Comparison of ENCODE assay signal across 8 mouse cellular contexts in genomic region chr19:26607156-26607536, GRCm38 (mm10). TPM values are rescaled to one million over a fixed set of nuclear protein-coding genes. Genes with fewer than 3 reads are reported as not detected.
A peak's percentile ranks its signal among the peaks of the same experiment; 100 is the strongest.
DNase-seq lines count a peak whose midpoint lies in the region; ATAC-seq and TF ChIP-seq lines count a peak whose summit lies in the region.

No protein-coding gene starts in this region.

- H3K36me3 ChIP-seq in testis, adult 2 months (ENCODE audit: control insufficient read depth, insufficient read depth, low read length), result no peaks in the 10 kb centered on the region
- H3K36me3 ChIP-seq in embryonic facial prominence, embryonic 10.5 days (replicated peaks), result no peaks in the 10 kb centered on the region
- no peaks in the 10 kb centered on the region for H3K36me3 ChIP-seq in heart, embryonic 12.5 days

- peak; percentile 31 for ATAC-seq in heart, embryonic 12.5 days (ENCODE audit: insufficient number of reproducible peaks, low FRiP score)
- no peak for ATAC-seq in megakaryocyte-erythroid progenitor cell, adult 5-6 weeks (replicated peaks; ENCODE audit: low FRiP score, low TSS enrichment, poor library complexity, severe bottlenecking)

- H3K9ac ChIP-seq in heart, embryonic 12.5 days, result peak overlapping the region; percentile 80

- peaks cover 16% of the 10 kb centered on the region for H3K4me1 ChIP-seq in testis, adult 2 months (ENCODE audit: control insufficient read depth, insufficient read depth, low read length)
- peaks cover 43% of the 10 kb centered on the region for H3K4me1 ChIP-seq in embryonic facial prominence, embryonic 10.5 days
- H3K4me1 ChIP-seq in heart, embryonic 12.5 days (replicated peaks), result peaks cover 9% of the 10 kb centered on the region

- H3K9me3 ChIP-seq in embryonic facial prominence, embryonic 10.5 days, result no peaks in the 10 kb centered on the region
- no peaks in the 10 kb centered on the region for H3K9me3 ChIP-seq in heart, embryonic 12.5 days (replicated peaks)

- H3K4me2 ChIP-seq in heart, embryonic 12.5 days, result peak overlapping the region; percentile 97

- peaks cover 8% of the 10 kb centered on the region; the same call in 1 of the 2 replicates for H3K27me3 ChIP-seq in testis, adult 2 months (ENCODE audit: control insufficient read depth, insufficient read depth, low read length)
- H3K27me3 ChIP-seq in embryonic facial prominence, embryonic 10.5 days (replicated peaks; ENCODE audit: low read depth, poor library complexity, severe bottlenecking), result peaks cover 68% of the 10 kb centered on the region
- H3K27me3 ChIP-seq in heart, embryonic 12.5 days (replicated peaks), result peaks cover 3% of the 10 kb centered on the region; the same call in 1 of the 2 replicates

- no peak for DNase-seq in testis, postnatal 10 days (ENCODE audit: low spot score)
- peak; percentile 76 for DNase-seq in embryonic facial prominence, embryonic 10.5 days (ENCODE audit: low spot score)
- DNase-seq in kidney, postnatal 36 days, result peak; percentile 69 to 83
- DNase-seq in lung, postnatal 4 days, result peak; percentile 83 to 86
- DNase-seq in right cerebral cortex, adult 2 months (ENCODE audit: low spot score in 2 of 2), result peak; percentile 72 to 75

- WGBS in embryonic facial prominence, embryonic 10.5 days, result 1% methylated on average over 56 of the region's 56 CpGs
- WGBS in heart, embryonic 12.5 days, result 0% methylated on average over 35 of the region's 56 CpGs

- TF ChIP-seq POLR2A in testis, adult 2 months (IDR thresholded peaks at IDR 0.05; ENCODE audit: control insufficient read depth, low read depth, low read length), result peak; percentile 23; the same call in 1 of the 2 replicates

- peak overlapping the region; percentile 74 for H3K4me3 ChIP-seq in testis, adult 2 months (ENCODE audit: control insufficient read depth, low read depth, low read length)
- H3K4me3 ChIP-seq in embryonic facial prominence, embryonic 10.5 days, result peak overlapping the region; percentile 79
- H3K4me3 ChIP-seq in heart, embryonic 12.5 days, result peak overlapping the region; percentile 86

- peak overlapping the region; percentile 75 for H3K27ac ChIP-seq in testis, adult 2 months (ENCODE audit: control insufficient read depth, insufficient read depth, low read depth, low read length)
- H3K27ac ChIP-seq in embryonic facial prominence, embryonic 10.5 days (replicated peaks), result peak overlapping the region; percentile 76
- H3K27ac ChIP-seq in heart, embryonic 12.5 days (ENCODE audit: poor library complexity, severe bottlenecking), result peak overlapping the region; percentile 63

- no peak for TF ChIP-seq CTCF in testis, adult 2 months (IDR thresholded peaks at IDR 0.05; ENCODE audit: control insufficient read depth, insufficient read depth, insufficient replicate concordance, low read depth, low read length)

RNA-seq across cellular contexts. Expression of gene Smarca2, which starts 2.3 kb away (rescaled TPM):
- polyA plus RNA-seq in testis, adult 2 months (2012; rRNA removed), result 196 and 209 TPM in 2 replicates
- 39.2 and 49.0 TPM in 2 replicates for polyA plus RNA-seq in embryonic facial prominence, embryonic 10.5 days (2016; fragmentation: Nextera tagmentation; extraction: Ambion mirVana)
- polyA plus RNA-seq in heart, embryonic 12.5 days (2016; fragmentation: Nextera tagmentation; extraction: Ambion mirVana), result 31.0 and 34.1 TPM in 2 replicates
- 38.6 and 42.1 TPM in 2 replicates for total RNA-seq in megakaryocyte-erythroid progenitor cell, adult 5-6 weeks (2014; fragmentation: Nextera tagmentation)
- total RNA-seq in megakaryocyte-erythroid progenitor cell, adult 5-6 weeks (2017), result 37.5 and 48.5 TPM in 2 replicates
